Mouse (Mus musculus): ENCODE data around the gene Ppargc1a. TPM values are rescaled to one million over a fixed set of nuclear protein-coding genes. Genes with fewer than 3 reads are reported as not detected.

Gene Ppargc1a
- polyA plus RNA-seq, 1 experiment = 1.4 TPM

GRCm38 (mm10) chr5:51426406-51426805, 141.1 kb downstream of the Ppargc1a start:
- TF ChIP-seq CTCF (IDR thresholded peaks at IDR 0.05; ENCODE audit: borderline replicate concordance, control insufficient read depth, extremely low read depth, insufficient read depth, low read length, poor library complexity) (no peak), POLR2A (IDR thresholded peaks at IDR 0.05; ENCODE audit: control insufficient read depth, extremely low read depth, insufficient read depth, low read length, poor library complexity) (no peak)
- H3K27ac ChIP-seq (ENCODE audit: control insufficient read depth, insufficient read depth, low read length) = no peak overlapping the region
- no peak overlapping the region for H3K4me3 ChIP-seq (ENCODE audit: control insufficient read depth, insufficient read depth, low read length)

DNA sequence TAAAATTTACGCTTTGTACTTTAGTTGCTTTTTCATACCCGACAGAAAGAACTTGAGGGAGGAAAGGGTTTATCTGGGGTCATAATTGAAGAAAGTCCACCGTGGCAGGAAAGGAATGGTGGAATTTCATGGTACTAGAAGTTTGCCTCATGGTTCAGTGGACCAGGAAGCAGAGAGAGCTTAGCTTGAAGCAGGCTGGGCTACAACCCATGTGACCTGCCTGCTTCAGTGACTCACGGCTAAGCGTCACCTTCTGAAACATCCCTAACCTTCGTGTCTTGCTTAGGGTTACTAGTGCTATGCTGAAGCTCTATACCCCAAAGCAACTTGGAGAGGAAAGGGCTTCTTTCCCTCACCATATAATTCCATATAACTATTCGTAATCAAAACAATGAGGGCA, 151.1 kb downstream of the Ppargc1a start:
- no peak for DNase-seq
- WGBS = 88% methylated on average over 7 of the region's 7 CpGs
- Histone ChIP-seq H3K27me3 (ENCODE audit: control insufficient read depth, insufficient read depth, low read length) (no peaks in the 10 kb centered on the region), H3K4me1 (replicated peaks; ENCODE audit: control insufficient read depth, insufficient read depth, low read length) (no peaks in the 10 kb centered on the region), H3K4me3 (ENCODE audit: control insufficient read depth, insufficient read depth, low read length) (no peak overlapping the region), H3K27ac (ENCODE audit: control insufficient read depth, insufficient read depth, low read length) (no peak overlapping the region), H3K36me3 (ENCODE audit: control insufficient read depth, insufficient read depth, low read length) (no peaks in the 10 kb centered on the region)
- no peak for TF ChIP-seq CTCF (IDR thresholded peaks at IDR 0.05; ENCODE audit: borderline replicate concordance, control insufficient read depth, extremely low read depth, insufficient read depth, low read length, poor library complexity)
- TF ChIP-seq POLR2A (IDR thresholded peaks at IDR 0.05; ENCODE audit: control insufficient read depth, extremely low read depth, insufficient read depth, low read length, poor library complexity) = no peak

More at GRCm38 (mm10) chr5:51426406-51426805, 141.1 kb downstream of the Ppargc1a start:
- no peaks in the 10 kb centered on the region for H3K36me3 ChIP-seq (ENCODE audit: control insufficient read depth, insufficient read depth, low read length)
- no peaks in the 10 kb centered on the region for H3K27me3 ChIP-seq (ENCODE audit: control insufficient read depth, insufficient read depth, low read length)
- H3K4me1 ChIP-seq (replicated peaks; ENCODE audit: control insufficient read depth, insufficient read depth, low read length) = no peaks in the 10 kb centered on the region
- DNase-seq = no peak

DNA sequence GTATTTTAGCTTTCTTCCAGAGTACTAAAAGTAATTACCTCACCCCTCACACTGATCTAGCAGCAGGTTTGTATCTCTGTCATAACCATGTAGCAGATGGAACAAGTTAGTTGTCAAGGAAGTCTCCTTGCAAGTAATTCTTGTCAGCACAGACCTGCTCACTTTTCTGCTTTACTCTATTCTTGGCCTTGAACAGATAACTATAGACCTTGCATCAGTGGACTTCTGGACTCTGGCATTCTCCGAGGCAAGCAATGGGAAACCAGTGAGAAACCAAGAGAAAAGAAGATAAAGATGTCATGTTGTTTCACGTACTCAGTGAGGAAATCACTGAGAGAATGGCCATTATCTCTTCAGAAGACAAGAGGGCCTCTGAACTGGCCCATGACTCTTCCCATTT, 152.1 kb downstream of the Ppargc1a start:
- Histone ChIP-seq H3K36me3 (ENCODE audit: control insufficient read depth, insufficient read depth, low read length) (no peaks in the 10 kb centered on the region), H3K27me3 (ENCODE audit: control insufficient read depth, insufficient read depth, low read length) (no peaks in the 10 kb centered on the region), H3K4me3 (ENCODE audit: control insufficient read depth, insufficient read depth, low read length) (no peak overlapping the region), H3K27ac (ENCODE audit: control insufficient read depth, insufficient read depth, low read length) (no peak overlapping the region), H3K4me1 (replicated peaks; ENCODE audit: control insufficient read depth, insufficient read depth, low read length) (no peaks in the 10 kb centered on the region)
- TF ChIP-seq POLR2A (IDR thresholded peaks at IDR 0.05; ENCODE audit: control insufficient read depth, extremely low read depth, insufficient read depth, low read length, poor library complexity) (no peak), CTCF (IDR thresholded peaks at IDR 0.05; ENCODE audit: borderline replicate concordance, control insufficient read depth, extremely low read depth, insufficient read depth, low read length, poor library complexity) (no peak)
- DNase-seq = no peak
- 92% methylated on average over 2 of the region's 2 CpGs for WGBS

DNA sequence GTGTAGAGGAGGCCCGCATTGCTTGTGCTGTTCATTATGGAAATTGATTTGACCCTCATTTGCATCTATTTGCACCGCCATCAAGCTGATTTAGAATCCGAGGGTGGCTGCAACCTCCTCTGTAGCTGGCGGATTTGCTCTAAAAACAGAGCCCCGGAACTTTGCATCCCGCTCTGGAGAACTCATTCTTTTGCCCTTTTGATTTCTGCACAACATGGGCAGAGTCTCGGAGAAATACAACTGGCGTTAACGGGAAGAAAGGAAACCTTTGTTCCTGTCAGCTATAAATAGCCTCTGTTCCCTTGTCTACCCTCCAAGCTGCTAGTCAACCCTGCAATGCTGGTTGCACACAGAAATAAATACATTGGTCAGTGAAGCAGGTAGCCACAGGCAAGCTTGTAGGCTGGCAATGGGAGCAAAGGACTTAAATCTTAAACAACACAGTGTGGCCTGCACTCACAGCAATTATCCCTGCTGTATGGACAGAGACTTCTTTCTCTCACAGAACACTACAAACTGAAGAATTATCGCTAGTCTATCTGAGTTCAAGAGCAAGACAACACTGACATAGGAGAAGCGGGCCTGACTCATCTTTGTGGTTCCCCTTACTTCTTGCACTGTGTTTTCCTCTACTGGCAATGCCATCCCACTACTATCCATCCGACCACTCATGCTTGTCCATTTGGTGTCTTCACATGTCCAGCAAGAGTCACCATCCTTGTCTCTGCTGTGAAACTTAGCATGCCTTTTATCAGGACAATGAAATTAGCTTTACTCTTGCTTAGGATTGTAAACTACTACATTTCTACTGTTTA, 155.0 kb downstream of the Ppargc1a start:
- H3K4me1 ChIP-seq (replicated peaks; ENCODE audit: control insufficient read depth, insufficient read depth, low read length) = no peaks in the 10 kb centered on the region
- WGBS = 58% methylated on average over 12 of the region's 12 CpGs
- no peak overlapping the region for H3K27ac ChIP-seq (ENCODE audit: control insufficient read depth, insufficient read depth, low read length)
- no peak overlapping the region for H3K4me3 ChIP-seq (ENCODE audit: control insufficient read depth, insufficient read depth, low read length)
- H3K36me3 ChIP-seq (ENCODE audit: control insufficient read depth, insufficient read depth, low read length) = no peaks in the 10 kb centered on the region
- DNase-seq = no peak
- H3K27me3 ChIP-seq (ENCODE audit: control insufficient read depth, insufficient read depth, low read length) = no peaks in the 10 kb centered on the region
- TF ChIP-seq POLR2A (IDR thresholded peaks at IDR 0.05; ENCODE audit: control insufficient read depth, extremely low read depth, insufficient read depth, low read length, poor library complexity) (no peak), CTCF (IDR thresholded peaks at IDR 0.05; ENCODE audit: borderline replicate concordance, control insufficient read depth, extremely low read depth, insufficient read depth, low read length, poor library complexity) (no peak)

GRCm38 (mm10) chr5:51410006-51410405, 157.5 kb downstream of the Ppargc1a start:
- H3K4me3 ChIP-seq (ENCODE audit: control insufficient read depth, insufficient read depth, low read length) = no peak overlapping the region
- no peaks in the 10 kb centered on the region for H3K4me1 ChIP-seq (replicated peaks; ENCODE audit: control insufficient read depth, insufficient read depth, low read length)
- 79% methylated on average over 1 of the region's 1 CpGs for WGBS
- no peak overlapping the region for H3K27ac ChIP-seq (ENCODE audit: control insufficient read depth, insufficient read depth, low read length)
- TF ChIP-seq POLR2A (IDR thresholded peaks at IDR 0.05; ENCODE audit: control insufficient read depth, extremely low read depth, insufficient read depth, low read length, poor library complexity) (no peak), CTCF (IDR thresholded peaks at IDR 0.05; ENCODE audit: borderline replicate concordance, control insufficient read depth, extremely low read depth, insufficient read depth, low read length, poor library complexity) (no peak)
- no peaks in the 10 kb centered on the region for H3K36me3 ChIP-seq (ENCODE audit: control insufficient read depth, insufficient read depth, low read length)
- H3K27me3 ChIP-seq (ENCODE audit: control insufficient read depth, insufficient read depth, low read length) = no peaks in the 10 kb centered on the region
- no peak for DNase-seq

GRCm38 (mm10) chr5:51406406-51406805, 161.1 kb downstream of the Ppargc1a start:
- TF ChIP-seq CTCF (IDR thresholded peaks at IDR 0.05; ENCODE audit: borderline replicate concordance, control insufficient read depth, extremely low read depth, insufficient read depth, low read length, poor library complexity) = no peak
- no peak for TF ChIP-seq POLR2A (IDR thresholded peaks at IDR 0.05; ENCODE audit: control insufficient read depth, extremely low read depth, insufficient read depth, low read length, poor library complexity)
- Histone ChIP-seq H3K36me3 (ENCODE audit: control insufficient read depth, insufficient read depth, low read length) (no peaks in the 10 kb centered on the region), H3K27me3 (ENCODE audit: control insufficient read depth, insufficient read depth, low read length) (no peaks in the 10 kb centered on the region), H3K27ac (ENCODE audit: control insufficient read depth, insufficient read depth, low read length) (no peak overlapping the region), H3K4me3 (ENCODE audit: control insufficient read depth, insufficient read depth, low read length) (no peak overlapping the region), H3K4me1 (replicated peaks; ENCODE audit: control insufficient read depth, insufficient read depth, low read length) (no peaks in the 10 kb centered on the region)
- 85% methylated on average over 3 of the region's 3 CpGs for WGBS
- no peak for DNase-seq

All from thymus, adult 2 months (tissue).